Mouse (Mus musculus) midbrain, embryonic 15.5 days (tissue): Measurements from ENCODE around the gene E030025P04Rik. TPM values are rescaled to one million over a fixed set of nuclear protein-coding genes. Genes with fewer than 3 reads are reported as not detected.

Experiments used
- ATAC-seq: fragments of 200-750 bp; cut with Nextera tagmentation; replicated peaks from 2 replicates; pipeline ENCODE4 v1.8.0; 2017; ENCODE audit warnings: moderate TSS enrichment
- H3K27ac ChIP-seq: fragments of 300-500 bp; sonication (generic); 2 replicates; pipeline ENCODE4 v1.5.1; 2015; ENCODE audit warnings: mild to moderate bottlenecking, inconsistent platforms
- H3K27me3 ChIP-seq: fragments of 300-500 bp; sonication (generic); replicated peaks from 2 replicates; pipeline ENCODE4 v1.6.1; 2015; ENCODE audit warnings: inconsistent platforms
- H3K36me3 ChIP-seq: fragments of 300-500 bp; sonication (generic); replicated peaks from 2 replicates; pipeline ENCODE4 v1.6.1; 2015; ENCODE audit warnings: inconsistent platforms
- H3K4me1 ChIP-seq: fragments of 300-500 bp; sonication (generic); 2 replicates; pipeline ENCODE4 v1.6.1; 2015; ENCODE audit warnings: inconsistent platforms
- H3K4me2 ChIP-seq: fragments of 300-500 bp; sonication (generic); 2 replicates; pipeline ENCODE4 v1.6.1; 2015; ENCODE audit warnings: inconsistent platforms, mild to moderate bottlenecking, moderate library complexity
- H3K4me3 ChIP-seq: fragments of 300-500 bp; sonication (generic); 2 replicates; pipeline ENCODE4 v1.5.1; 2015; ENCODE audit warnings: mild to moderate bottlenecking, inconsistent platforms
- H3K9ac ChIP-seq: fragments of 300-500 bp; sonication (generic); 2 replicates; pipeline ENCODE4 v1.6.1; 2015; ENCODE audit warnings: mild to moderate bottlenecking, inconsistent platforms
- H3K9me3 ChIP-seq: fragments of 300-500 bp; sonication (generic); 2 replicates; pipeline ENCODE4 v1.6.1; 2016; ENCODE audit warnings: inconsistent platforms
- WGBS: fragments of 180-500 bp; shearing (Covaris S2); methylation state at CpG from one replicate; pipeline ENCODE4 v1.1.7; 2015; ENCODE audit warnings: mixed read lengths; 5-methylcytosine and 5-hydroxymethylcytosine counted together
- polyA plus RNA-seq: library from polyadenylated mRNA; unstranded; fragments of >200 nt; fragmentation: Nextera tagmentation; extraction: Ambion mirVana; gene quantifications from 2 replicates; pipeline ENCODE4 v1.2.1, GENCODE M21; 2015

E030025P04Rik gene
- 0.15 TPM in 1 of 2 replicates, not detected in the other for polyA plus RNA-seq

- Histone ChIP-seq H3K4me2 (no peak within 1 kb of the TSS), H3K9me3 (no peaks in the 10 kb centered on the region), H3K27ac (no peak within 1 kb of the TSS), H3K27me3 (no peaks in the 10 kb centered on the region), H3K36me3 (no peaks in the 10 kb centered on the region), H3K9ac (no peak within 1 kb of the TSS), H3K4me1 (no peaks in the 10 kb centered on the region), H3K4me3 (no peak within 1 kb of the TSS)
- no peak for ATAC-seq
- 80% methylated on average over 4 of the region's 4 CpGs for WGBS
These were observed at the start of gene E030025P04Rik for GRCm38 (mm10) chr11:109144236-109144635. E030025P04Rik (minus strand) TSS chr11:109144369.

GRCm38 (mm10) chr11:109192673-109193557 is 48.7 kb upstream of the E030025P04Rik start:
- no peak overlapping the region for H3K4me2 ChIP-seq

GRCm38 (mm10) chr11:109188235-109188634 is 44.1 kb upstream of the E030025P04Rik start:
- ATAC-seq: no peak
- H3K9me3 ChIP-seq: no peaks in the 10 kb centered on the region
- WGBS: 90% methylated on average over 5 of the region's 5 CpGs
- no peak overlapping the region for H3K9ac ChIP-seq
- H3K4me3 ChIP-seq: no peak overlapping the region
- H3K27me3 ChIP-seq: no peaks in the 10 kb centered on the region
- no peaks in the 10 kb centered on the region for H3K36me3 ChIP-seq
- no peak overlapping the region for H3K4me2 ChIP-seq
- peaks cover 4% of the 10 kb centered on the region; the same call in 1 of the 2 replicates for H3K4me1 ChIP-seq
- no peak overlapping the region for H3K27ac ChIP-seq

More at GRCm38 (mm10) chr11:109192673-109193557, 48.7 kb upstream of the E030025P04Rik start:
- H3K27me3 ChIP-seq: no peaks in the 10 kb centered on the region
- no peak overlapping the region for H3K27ac ChIP-seq
- H3K9ac ChIP-seq: no peak overlapping the region
- 0 out of 2 replicates have a peak, but pooled peaks have one; percentile 33 for ATAC-seq
- 40% methylated on average over 15 of the region's 15 CpGs for WGBS
- H3K9me3 ChIP-seq: no peaks in the 10 kb centered on the region
- no peak overlapping the region for H3K4me3 ChIP-seq
- peaks cover 5% of the 10 kb centered on the region; the same call in 1 of the 2 replicates for H3K4me1 ChIP-seq
- no peaks in the 10 kb centered on the region for H3K36me3 ChIP-seq

GRCm38 (mm10) chr11:109187631-109188184 is 43.5 kb upstream of the E030025P04Rik start:
- Histone ChIP-seq H3K4me1 (no peaks in the 10 kb centered on the region), H3K36me3 (no peaks in the 10 kb centered on the region), H3K9me3 (no peaks in the 10 kb centered on the region), H3K27me3 (no peaks in the 10 kb centered on the region), H3K9ac (no peak overlapping the region), H3K4me3 (no peak overlapping the region), H3K4me2 (no peak overlapping the region), H3K27ac (no peak overlapping the region)
- 83% methylated on average over 6 of the region's 6 CpGs for WGBS
- ATAC-seq: no peak

- Histone ChIP-seq H3K9me3 (no peaks in the 10 kb centered on the region), H3K4me2 (no peak overlapping the region), H3K4me3 (no peak overlapping the region), H3K36me3 (no peaks in the 10 kb centered on the region), H3K4me1 (no peaks in the 10 kb centered on the region), H3K27me3 (no peaks in the 10 kb centered on the region), H3K9ac (no peak overlapping the region), H3K27ac (no peak overlapping the region)
- ATAC-seq: no peak
- 67% methylated on average over 7 of the region's 7 CpGs for WGBS
These were observed 36.9 kb upstream of the E030025P04Rik start for GRCm38 (mm10) chr11:109181118-109181517.

GRCm38 (mm10) chr11:109180290-109180689 is 36.1 kb upstream of the E030025P04Rik start:
- no peak for ATAC-seq
- WGBS: 93% methylated on average over 11 of the region's 11 CpGs
- Histone ChIP-seq H3K27me3 (no peaks in the 10 kb centered on the region), H3K9ac (no peak overlapping the region), H3K4me1 (no peaks in the 10 kb centered on the region), H3K36me3 (no peaks in the 10 kb centered on the region), H3K9me3 (no peaks in the 10 kb centered on the region), H3K27ac (no peak overlapping the region), H3K4me3 (no peak overlapping the region), H3K4me2 (no peak overlapping the region)

GRCm38 (mm10) chr11:109178788-109179518 is 34.8 kb upstream of the E030025P04Rik start:
- Histone ChIP-seq H3K4me2 (no peak overlapping the region), H3K4me3 (no peak overlapping the region), H3K27ac (no peak overlapping the region), H3K36me3 (no peaks in the 10 kb centered on the region), H3K9ac (no peak overlapping the region), H3K27me3 (no peaks in the 10 kb centered on the region), H3K9me3 (no peaks in the 10 kb centered on the region), H3K4me1 (no peaks in the 10 kb centered on the region)
- WGBS: 52% methylated on average over 8 of the region's 8 CpGs
- ATAC-seq: no peak

GRCm38 (mm10) chr11:109175376-109175969 is 31.3 kb upstream of the E030025P04Rik start:
- H3K36me3 ChIP-seq: no peaks in the 10 kb centered on the region
- no peak for ATAC-seq
- no peak overlapping the region for H3K4me3 ChIP-seq
- no peak overlapping the region for H3K9ac ChIP-seq
- no peaks in the 10 kb centered on the region for H3K4me1 ChIP-seq
- H3K9me3 ChIP-seq: no peaks in the 10 kb centered on the region
- no peaks in the 10 kb centered on the region for H3K27me3 ChIP-seq
- WGBS: 91% methylated on average over 8 of the region's 8 CpGs
- H3K27ac ChIP-seq: no peak overlapping the region
- no peak overlapping the region for H3K4me2 ChIP-seq

- H3K27ac ChIP-seq: no peak overlapping the region
- no peaks in the 10 kb centered on the region for H3K4me1 ChIP-seq
- WGBS: 79% methylated on average over 1 of the region's 1 CpGs
- no peaks in the 10 kb centered on the region for H3K9me3 ChIP-seq
- no peak overlapping the region for H3K4me2 ChIP-seq
- no peaks in the 10 kb centered on the region for H3K27me3 ChIP-seq
- no peak for ATAC-seq
- H3K4me3 ChIP-seq: no peak overlapping the region
- H3K9ac ChIP-seq: no peak overlapping the region
- H3K36me3 ChIP-seq: no peaks in the 10 kb centered on the region
These were observed 28.1 kb upstream of the E030025P04Rik start for GRCm38 (mm10) chr11:109172224-109172623.

- ATAC-seq: no peak
- Histone ChIP-seq H3K27me3 (no peaks in the 10 kb centered on the region), H3K27ac (no peak overlapping the region), H3K9ac (no peak overlapping the region), H3K4me1 (no peaks in the 10 kb centered on the region), H3K36me3 (no peaks in the 10 kb centered on the region), H3K4me3 (no peak overlapping the region), H3K4me2 (no peak overlapping the region), H3K9me3 (no peaks in the 10 kb centered on the region)
- 93% methylated on average over 6 of the region's 6 CpGs for WGBS
These were observed 26.6 kb upstream of the E030025P04Rik start for GRCm38 (mm10) chr11:109170771-109171170.

GRCm38 (mm10) chr11:109157694-109158093 is 13.5 kb upstream of the E030025P04Rik start:
- WGBS: 72% methylated on average over 5 of the region's 5 CpGs
- Histone ChIP-seq H3K4me3 (no peak overlapping the region), H3K9me3 (no peaks in the 10 kb centered on the region), H3K4me2 (no peak overlapping the region), H3K9ac (no peak overlapping the region), H3K27me3 (no peaks in the 10 kb centered on the region), H3K27ac (no peak overlapping the region), H3K4me1 (0 out of 2 replicates have a peak, but pooled peaks cover 5% of the 10 kb centered on the region), H3K36me3 (no peaks in the 10 kb centered on the region)
- no peak for ATAC-seq

- no peak for ATAC-seq
- H3K36me3 ChIP-seq: no peaks in the 10 kb centered on the region
- H3K9me3 ChIP-seq: no peaks in the 10 kb centered on the region
- no peak overlapping the region for H3K4me2 ChIP-seq
- no peaks in the 10 kb centered on the region for H3K27me3 ChIP-seq
- no peak overlapping the region for H3K4me3 ChIP-seq
- H3K27ac ChIP-seq: no peak overlapping the region
- no peaks in the 10 kb centered on the region for H3K4me1 ChIP-seq
- H3K9ac ChIP-seq: no peak overlapping the region
- 82% methylated on average over 7 of the region's 7 CpGs for WGBS
These were observed 747 bp upstream of the E030025P04Rik start for GRCm38 (mm10) chr11:109144890-109145341.
